ENCODE assay signal across 8 mouse cellular contexts in the genomic region with DNA sequence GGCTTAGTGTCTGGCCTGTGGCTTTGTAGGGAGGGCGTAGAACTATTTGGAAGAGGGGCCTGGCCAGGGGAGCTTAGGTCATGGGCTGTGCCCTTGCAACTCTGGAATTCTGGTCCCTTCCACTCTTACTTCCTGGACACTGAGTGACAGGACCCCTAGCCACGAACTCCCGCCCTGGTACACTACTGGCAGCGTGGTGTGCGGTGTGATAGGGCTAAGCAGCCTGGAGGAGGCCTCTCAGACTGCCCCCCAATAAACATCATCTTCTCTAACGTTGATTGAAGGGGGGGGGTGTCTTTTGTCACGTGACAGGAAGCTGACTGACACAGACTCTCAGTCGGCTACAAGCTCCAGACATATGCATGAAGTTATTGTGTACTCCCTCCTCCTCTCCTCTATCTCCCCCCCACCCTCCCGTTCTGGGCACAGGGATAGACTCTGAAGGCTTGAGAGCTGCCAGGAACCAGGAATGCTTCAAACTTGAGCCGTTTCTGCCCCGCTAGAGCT. TPM values are rescaled to one million over a fixed set of nuclear protein-coding genes. Genes with fewer than 3 reads are reported as not detected.
DNase-seq lines count a peak whose midpoint lies in the region; ATAC-seq lines count a peak whose summit lies in the region.

No protein-coding gene starts in this region.

- WGBS in embryonic facial prominence, embryonic 12.5 days: 46% methylated on average over 11 of the region's 11 CpGs
- WGBS in limb, embryonic 12.5 days: 63% methylated on average over 11 of the region's 11 CpGs
- 77% methylated on average over 11 of the region's 11 CpGs for WGBS in forebrain, embryonic 11.5 days

- no peak overlapping the region for H3K4me3 ChIP-seq in embryonic facial prominence, embryonic 12.5 days
- no peak overlapping the region for H3K4me3 ChIP-seq in limb, embryonic 12.5 days (replicated peaks)
- H3K4me3 ChIP-seq in forebrain, embryonic 11.5 days (ENCODE audit: low read depth, low read length): no peak overlapping the region

- H3K27ac ChIP-seq in embryonic facial prominence, embryonic 12.5 days: peak overlapping the region; percentile 36; the same call in 1 of the 2 replicates
- H3K27ac ChIP-seq in limb, embryonic 12.5 days: no peak overlapping the region
- H3K27ac ChIP-seq in forebrain, embryonic 11.5 days (ENCODE audit: low read depth, low read length): no peak overlapping the region

- H3K27me3 ChIP-seq in embryonic facial prominence, embryonic 12.5 days: no peaks in the 10 kb centered on the region
- H3K27me3 ChIP-seq in limb, embryonic 12.5 days: no peaks in the 10 kb centered on the region
- H3K27me3 ChIP-seq in forebrain, embryonic 11.5 days (ENCODE audit: control insufficient read depth, insufficient read depth, low read length): no peaks in the 10 kb centered on the region

- no peaks in the 10 kb centered on the region for H3K36me3 ChIP-seq in embryonic facial prominence, embryonic 12.5 days
- H3K36me3 ChIP-seq in limb, embryonic 12.5 days: no peaks in the 10 kb centered on the region
- H3K36me3 ChIP-seq in forebrain, embryonic 11.5 days (ENCODE audit: control insufficient read depth, insufficient read depth, low read length): no peaks in the 10 kb centered on the region; the same call in 1 of the 2 replicates

- H3K4me1 ChIP-seq in embryonic facial prominence, embryonic 12.5 days: peaks cover 20% of the 10 kb centered on the region
- H3K4me1 ChIP-seq in limb, embryonic 12.5 days (replicated peaks): peaks cover 15% of the 10 kb centered on the region
- H3K4me1 ChIP-seq in forebrain, embryonic 11.5 days (replicated peaks; ENCODE audit: control insufficient read depth, insufficient read depth, low read length): no peaks in the 10 kb centered on the region

- H3K9me3 ChIP-seq in embryonic facial prominence, embryonic 12.5 days: no peaks in the 10 kb centered on the region
- H3K9me3 ChIP-seq in limb, embryonic 12.5 days: peaks cover 7% of the 10 kb centered on the region; the same call in 1 of the 2 replicates
- no peaks in the 10 kb centered on the region for H3K9me3 ChIP-seq in forebrain, embryonic 11.5 days (ENCODE audit: control insufficient read depth, low read length)

- H3K9ac ChIP-seq in embryonic facial prominence, embryonic 12.5 days: no peak overlapping the region
- H3K9ac ChIP-seq in limb, embryonic 12.5 days (replicated peaks): 0 out of 2 replicates have a peak overlapping the region, but pooled peaks have one; percentile 12
- no peak overlapping the region for H3K9ac ChIP-seq in forebrain, embryonic 11.5 days (ENCODE audit: low read length)

- DNase-seq in heart, adult 18-20 months: peak; percentile 30 to 46
- no peak for DNase-seq in heart, adult 8-10 months (ENCODE audit: low spot score)
- DNase-seq in forebrain, embryonic 11.5 days (ENCODE audit: low spot score): no peak
- DNase-seq in neural tube, embryonic 10.5 days (ENCODE audit: extremely low spot score, low spot score): no peak
- no peak for DNase-seq in ovary, adult 18-20 months (ENCODE audit: low spot score)

- ATAC-seq in embryonic facial prominence, embryonic 12.5 days (ENCODE audit: insufficient number of reproducible peaks, insufficient read depth, low FRiP score, low TSS enrichment): no peak
- no peak for ATAC-seq in limb, embryonic 12.5 days (ENCODE audit: insufficient number of reproducible peaks, insufficient read depth, low FRiP score, low TSS enrichment, low read depth)
- peak; percentile 85 for ATAC-seq in neutrophil, adult 5-6 weeks (ENCODE audit: extremely low read depth, insufficient number of reproducible peaks, low FRiP score, poor library complexity, severe bottlenecking)
- ATAC-seq in forebrain, embryonic 11.5 days (replicated peaks; ENCODE audit: low FRiP score): no peak

- peak overlapping the region; percentile 13; the same call in 1 of the 2 replicates for H3K4me2 ChIP-seq in embryonic facial prominence, embryonic 12.5 days (replicated peaks)
- peak overlapping the region; percentile 15; the same call in 1 of the 2 replicates for H3K4me2 ChIP-seq in limb, embryonic 12.5 days
- no peak overlapping the region for H3K4me2 ChIP-seq in forebrain, embryonic 11.5 days (ENCODE audit: low read depth, low read length, severe bottlenecking)

RNA-seq across cellular contexts. Expression of a gene that starts 21.4 kb away (rescaled TPM):
- total RNA-seq in heart, adult 18-20 months (2021): 10 to 100 TPM; 35.3 to 36.3 TPM
- 10 to 100 TPM; 33.6 to 42.3 (median 34.1) TPM for total RNA-seq in heart, adult 8-10 months (2022)
- polyA plus RNA-seq in embryonic facial prominence, embryonic 12.5 days (2016; fragmentation: Nextera tagmentation; extraction: Ambion mirVana): 63.0 and 65.7 TPM in 2 replicates
- 57.4 and 57.8 TPM in 2 replicates for polyA plus RNA-seq in limb, embryonic 12.5 days (2016; fragmentation: Nextera tagmentation; extraction: Ambion mirVana)
- total RNA-seq in neutrophil, adult 5-6 weeks (2017): 88.3 and 108 TPM in 2 replicates
- polyA plus RNA-seq in forebrain, embryonic 11.5 days (2014; fragmentation: Nextera tagmentation; extraction: Ambion mirVana): 35.4 and 45.2 TPM in 2 replicates

RNA-seq across cellular contexts. Expression of a gene that starts 44.1 kb away (rescaled TPM):
- total RNA-seq in heart, adult 18-20 months (2021): 10 to 100 TPM; 74.0 to 76.9 TPM
- total RNA-seq in heart, adult 8-10 months (2022): 10 to 100 TPM; 69.1 to 85.0 (median 79.8) TPM
- 134 and 143 TPM in 2 replicates for polyA plus RNA-seq in embryonic facial prominence, embryonic 12.5 days (2016; fragmentation: Nextera tagmentation; extraction: Ambion mirVana)
- 121 and 126 TPM in 2 replicates for polyA plus RNA-seq in limb, embryonic 12.5 days (2016; fragmentation: Nextera tagmentation; extraction: Ambion mirVana)
- total RNA-seq in neutrophil, adult 5-6 weeks (2017): 15.5 and 16.8 TPM in 2 replicates
- 107 and 115 TPM in 2 replicates for polyA plus RNA-seq in forebrain, embryonic 11.5 days (2014; fragmentation: Nextera tagmentation; extraction: Ambion mirVana)

Comparison
In these comparisons a context has a peak if more than half of its experiments do, and no peak if none do; other contexts are left out.
1. DNase-seq: peak in heart, adult 18-20 months (2 of 2); none in heart, adult 8-10 months (single experiment), forebrain, embryonic 11.5 days (single experiment), neural tube, embryonic 10.5 days (single experiment) and ovary, adult 18-20 months (single experiment).